Mouse (Mus musculus) liver, embryonic 13.5 days (tissue): ENCODE measurements around the gene Llgl2. TPM values are rescaled to one million over a fixed set of nuclear protein-coding genes. Genes with fewer than 3 reads are reported as not detected.

ENCODE experiments used
- ATAC-seq: fragments of 200-750 bp; cut with Nextera tagmentation; 2 replicates; pipeline ENCODE4 v1.8.0; 2017; ENCODE audit warnings: low read depth, mild to moderate bottlenecking, moderate number of reproducible peaks, moderate library complexity
- DNase-seq: peaks from one replicate; pipeline ENCODE4 v3.0.0; 2022
- H3K27ac ChIP-seq: fragments of 300-500 bp; sonication (generic); 2 replicates; pipeline ENCODE4 v1.5.1; 2015; ENCODE audit warnings: moderate library complexity, mild to moderate bottlenecking, inconsistent platforms
- H3K27me3 ChIP-seq: fragments of 300-500 bp; sonication (generic); 2 replicates; pipeline ENCODE4 v1.6.1; 2015; ENCODE audit warnings: mild to moderate bottlenecking, inconsistent platforms
- H3K36me3 ChIP-seq: fragments of 300-500 bp; sonication (generic); 2 replicates; pipeline ENCODE4 v1.6.1; 2015; ENCODE audit warnings: mild to moderate bottlenecking, inconsistent platforms
- H3K4me1 ChIP-seq: fragments of 300-500 bp; sonication (generic); replicated peaks from 2 replicates; pipeline ENCODE4 v1.6.1; 2015; ENCODE audit warnings: inconsistent platforms
- H3K4me2 ChIP-seq: fragments of 300-500 bp; sonication (generic); 2 replicates; pipeline ENCODE4 v1.6.1; 2015; ENCODE audit warnings: inconsistent platforms, mild to moderate bottlenecking, moderate library complexity
- H3K4me3 ChIP-seq: fragments of 300-500 bp; sonication (generic); replicated peaks from 2 replicates; pipeline ENCODE4 v1.5.1; 2015; ENCODE audit warnings: mild to moderate bottlenecking, inconsistent platforms
- H3K9ac ChIP-seq: fragments of 300-500 bp; sonication (generic); 2 replicates; pipeline ENCODE4 v1.6.1; 2015; ENCODE audit warnings: mild to moderate bottlenecking, inconsistent platforms
- H3K9me3 ChIP-seq: fragments of 300-500 bp; sonication (generic); replicated peaks from 2 replicates; pipeline ENCODE4 v1.6.1; 2016; ENCODE audit warnings: inconsistent platforms
- WGBS: fragments of 180-500 bp; shearing (Covaris S2); methylation state at CpG from one replicate; pipeline ENCODE4 v1.1.7; 2015; ENCODE audit not compliant: insufficient replicate concordance; 5-methylcytosine and 5-hydroxymethylcytosine counted together
- polyA plus RNA-seq: library from polyadenylated mRNA; unstranded; fragments of >200 nt; fragmentation: Nextera tagmentation; extraction: Ambion mirVana; gene quantifications from 2 replicates; pipeline ENCODE4 v1.2.1, GENCODE M21; 2015

The Llgl2 gene
- polyA plus RNA-seq, 1 experiment from 2014 or later = 9.8 TPM

DNA sequence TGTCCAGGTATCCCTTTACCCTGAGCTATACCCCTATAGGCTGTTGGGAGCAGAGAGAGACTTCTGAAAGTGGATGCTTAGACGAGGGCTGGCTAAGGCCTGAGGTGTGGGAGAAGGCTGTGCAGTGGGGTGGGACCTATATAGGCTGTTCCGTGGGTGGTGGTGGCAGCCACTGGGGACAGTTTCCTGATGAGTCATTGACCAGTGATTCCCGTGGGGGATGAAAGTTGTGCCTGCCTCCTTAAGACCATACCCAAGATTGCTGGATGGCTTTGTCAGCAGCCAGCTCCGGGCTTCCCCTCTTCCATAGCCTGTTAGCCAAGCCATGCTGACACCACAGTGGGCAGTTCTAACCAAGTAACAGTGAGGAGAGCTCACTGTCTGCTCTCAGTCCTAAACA is 2.8 kb upstream of the Llgl2 start:
- Histone ChIP-seq H3K27me3 (no peaks in the 10 kb centered on the region; the same call in 1 of the 2 replicates), H3K4me1 (peaks cover 31% of the 10 kb centered on the region), H3K36me3 (peaks cover 55% of the 10 kb centered on the region), H3K9me3 (no peaks in the 10 kb centered on the region), H3K4me2 (no peak overlapping the region), H3K4me3 (no peak overlapping the region), H3K27ac (no peak overlapping the region), H3K9ac (no peak overlapping the region; the same call in 1 of the 2 replicates)
- 66% methylated on average over 4 of the region's 4 CpGs for WGBS
- DNase-seq = no peak
- ATAC-seq = no peak

DNA sequence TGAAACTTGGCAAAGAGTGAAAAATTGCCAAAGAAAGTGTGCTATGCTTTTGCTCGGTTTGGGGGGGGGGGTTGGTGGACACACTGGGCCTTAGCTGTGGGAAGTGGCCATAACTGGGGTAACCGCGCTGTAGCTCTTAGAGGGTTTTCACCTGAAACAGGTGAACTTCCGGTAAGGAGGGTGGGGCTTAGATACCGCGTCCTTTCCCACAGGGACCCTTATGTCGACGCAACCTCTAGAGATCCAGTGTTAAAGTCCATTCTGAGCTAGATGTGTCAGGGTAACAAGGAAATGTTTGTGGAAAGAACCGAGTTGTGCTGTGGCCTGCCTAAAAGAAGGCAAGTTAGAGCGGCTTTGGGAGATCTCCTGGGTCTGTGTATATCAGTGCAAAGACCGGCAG is 964 bp downstream of the Llgl2 start:
- Histone ChIP-seq H3K4me2 (peak overlapping the region; percentile 91), H3K4me1 (peaks cover 59% of the 10 kb centered on the region), H3K36me3 (peaks cover 29% of the 10 kb centered on the region), H3K27ac (no peak overlapping the region; the same call in 1 of the 2 replicates), H3K4me3 (peak overlapping the region; percentile 83), H3K27me3 (no peaks in the 10 kb centered on the region; the same call in 1 of the 2 replicates), H3K9ac (peak overlapping the region; percentile 88), H3K9me3 (no peaks in the 10 kb centered on the region)
- DNase-seq (no peak), ATAC-seq (no peak)
- WGBS = 19% methylated on average over 11 of the region's 11 CpGs

DNA sequence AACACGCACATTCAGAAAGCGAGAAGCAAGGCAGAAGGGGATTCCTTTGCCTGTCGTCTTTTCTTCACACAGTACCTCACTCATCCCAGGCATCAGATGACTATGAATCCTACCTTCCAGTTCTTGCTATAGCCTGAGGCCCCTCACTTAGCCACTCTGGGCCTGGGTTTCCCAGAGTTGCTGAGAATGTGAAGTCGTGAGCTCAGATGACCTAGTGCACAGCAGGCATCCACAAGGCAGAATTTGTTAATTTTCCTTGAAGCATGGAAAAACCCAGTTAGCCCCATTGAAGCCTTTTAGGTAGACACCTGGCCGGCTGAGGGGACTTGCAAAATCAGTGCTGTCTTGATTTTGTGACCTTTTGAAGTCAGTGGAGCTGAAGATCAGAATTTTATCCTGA is 2.6 kb downstream of the Llgl2 start:
- H3K36me3 ChIP-seq = peaks cover 12% of the 10 kb centered on the region
- H3K4me2 ChIP-seq = no peak overlapping the region
- H3K27me3 ChIP-seq = no peaks in the 10 kb centered on the region; the same call in 1 of the 2 replicates
- WGBS = 66% methylated on average over 5 of the region's 5 CpGs
- H3K9me3 ChIP-seq = no peaks in the 10 kb centered on the region
- H3K4me1 ChIP-seq = peaks cover 75% of the 10 kb centered on the region
- DNase-seq = no peak
- H3K9ac ChIP-seq = no peak overlapping the region
- no peak overlapping the region for H3K4me3 ChIP-seq
- ATAC-seq = no peak
- H3K27ac ChIP-seq = no peak overlapping the region

DNA sequence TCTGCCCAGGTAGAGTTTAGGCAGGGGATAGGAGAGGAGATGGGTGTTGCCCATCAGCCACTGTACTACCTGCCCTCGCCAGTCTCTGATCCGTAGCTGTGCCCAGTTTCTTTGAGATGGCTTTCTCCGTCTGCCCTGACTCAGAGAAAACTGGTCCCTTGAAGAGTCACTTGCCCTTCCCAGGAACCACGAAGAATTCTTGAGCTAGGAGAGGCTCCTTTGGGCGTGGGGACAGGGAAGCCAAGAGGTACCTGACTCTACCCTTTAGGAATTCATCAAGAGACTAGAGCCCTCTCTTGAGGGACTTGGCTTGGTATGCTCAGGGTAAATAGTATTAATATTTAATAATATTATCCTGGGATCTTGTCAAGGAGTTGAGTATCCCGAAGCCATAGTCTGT is 3.8 kb downstream of the Llgl2 start:
- Histone ChIP-seq H3K27ac (no peak overlapping the region), H3K4me1 (peaks cover 87% of the 10 kb centered on the region), H3K36me3 (peaks cover 2% of the 10 kb centered on the region; the same call in 1 of the 2 replicates), H3K27me3 (no peaks in the 10 kb centered on the region; the same call in 1 of the 2 replicates), H3K9me3 (no peaks in the 10 kb centered on the region), H3K9ac (no peak overlapping the region; the same call in 1 of the 2 replicates), H3K4me3 (no peak overlapping the region), H3K4me2 (no peak overlapping the region)
- WGBS = 71% methylated on average over 6 of the region's 6 CpGs
- DNase-seq (no peak), ATAC-seq (no peak)

DNA sequence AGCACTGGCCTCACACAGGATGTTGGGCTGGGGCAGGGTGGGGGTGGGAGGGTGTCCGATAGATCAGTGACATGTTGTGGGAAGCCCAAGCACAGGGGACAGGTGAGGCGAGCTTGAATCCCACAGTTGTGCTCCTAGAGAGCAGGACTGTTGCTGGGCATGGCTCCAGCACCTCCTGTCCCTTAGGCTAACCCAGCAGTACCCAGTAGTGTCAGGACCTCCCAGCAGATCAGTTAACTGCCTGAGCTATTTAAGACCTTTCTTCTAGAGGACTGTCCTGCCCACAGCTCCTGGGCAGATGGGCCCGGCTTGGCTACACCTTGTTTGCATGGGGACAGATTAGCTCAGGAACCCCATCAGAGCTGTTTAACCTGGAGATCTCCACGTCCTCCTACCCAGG is 5.2 kb downstream of the Llgl2 start:
- Histone ChIP-seq H3K36me3 (no peaks in the 10 kb centered on the region), H3K4me1 (peaks cover 93% of the 10 kb centered on the region), H3K4me2 (no peak overlapping the region), H3K27ac (peak overlapping the region; percentile 25; the same call in 1 of the 2 replicates), H3K9ac (no peak overlapping the region), H3K4me3 (no peak overlapping the region), H3K27me3 (no peaks in the 10 kb centered on the region; the same call in 1 of the 2 replicates), H3K9me3 (no peaks in the 10 kb centered on the region)
- ATAC-seq (no peak), DNase-seq (no peak)
- 49% methylated on average over 4 of the region's 4 CpGs for WGBS

DNA sequence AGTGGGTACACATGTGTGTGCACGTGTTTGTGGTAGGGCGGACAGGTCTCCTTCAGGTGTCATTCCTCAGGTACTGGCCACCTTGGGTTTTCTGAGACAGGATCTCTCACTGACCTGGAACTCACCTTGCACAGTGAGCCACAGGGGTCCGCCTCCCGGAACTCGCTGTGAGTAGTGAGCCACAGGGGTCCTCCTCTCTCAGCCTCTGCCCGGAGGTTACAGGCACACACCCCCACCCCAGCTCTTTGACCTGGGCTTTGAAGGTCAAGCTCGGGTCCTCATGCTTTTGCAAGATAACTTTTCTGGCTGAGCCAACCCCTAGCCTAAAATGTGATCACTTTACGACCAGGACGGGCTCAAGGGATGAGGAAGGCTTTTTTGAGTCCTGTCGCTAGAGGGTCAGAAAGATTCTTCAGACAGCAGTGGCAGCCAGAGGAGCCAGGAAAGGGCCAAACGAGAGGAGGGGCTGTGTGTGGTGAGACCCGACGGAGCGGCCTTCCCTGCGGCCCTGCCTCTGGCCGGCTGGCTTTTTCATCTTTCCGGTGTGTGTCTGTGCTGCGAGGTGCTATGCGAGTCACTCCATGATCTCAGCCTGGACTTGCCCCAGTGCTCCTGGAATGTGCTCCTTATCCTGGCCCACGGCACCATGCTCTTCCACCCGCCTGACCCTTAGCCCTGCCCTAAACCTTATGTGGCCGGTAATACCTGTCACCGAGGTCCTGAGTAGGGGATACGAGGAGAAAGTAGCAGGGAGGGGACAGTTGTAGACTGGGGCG is 6.9 kb downstream of the Llgl2 start:
- 38% methylated on average over 25 of the region's 25 CpGs for WGBS
- no peaks in the 10 kb centered on the region for H3K9me3 ChIP-seq
- H3K36me3 ChIP-seq = no peaks in the 10 kb centered on the region; the same call in 1 of the 2 replicates
- no peak for DNase-seq
- peak overlapping the region; percentile 55 for H3K4me2 ChIP-seq
- H3K9ac ChIP-seq = peak overlapping the region; percentile 53
- peaks cover 87% of the 10 kb centered on the region for H3K4me1 ChIP-seq
- no peak for ATAC-seq
- peak overlapping the region; percentile 28 for H3K4me3 ChIP-seq
- no peaks in the 10 kb centered on the region; the same call in 1 of the 2 replicates for H3K27me3 ChIP-seq
- H3K27ac ChIP-seq = peak overlapping the region; percentile 80

DNA sequence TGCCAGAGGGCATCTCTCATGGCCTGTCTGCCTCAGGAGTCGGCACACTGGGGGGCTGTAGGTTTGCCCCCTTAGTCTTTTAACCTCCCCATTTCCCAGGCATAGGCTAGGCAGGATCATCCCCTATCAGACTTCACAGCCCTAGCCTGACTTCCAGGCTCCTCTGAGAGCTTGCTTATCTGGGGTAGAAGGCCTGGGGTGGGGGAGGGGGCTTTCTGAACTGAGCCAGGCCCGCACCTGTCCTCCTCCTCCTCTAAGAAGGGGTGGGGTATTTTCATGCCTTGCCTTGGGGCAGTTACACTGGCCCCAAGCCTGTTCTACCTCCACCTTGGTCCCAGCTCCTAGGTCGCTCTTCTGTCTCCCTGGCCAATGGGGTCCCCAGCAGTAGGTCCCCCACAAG is 7.7 kb downstream of the Llgl2 start:
- H3K36me3 ChIP-seq = no peaks in the 10 kb centered on the region; the same call in 1 of the 2 replicates
- WGBS = 15% methylated on average over 3 of the region's 3 CpGs
- H3K4me3 ChIP-seq = peak overlapping the region; percentile 28
- peak overlapping the region; percentile 53 for H3K9ac ChIP-seq
- DNase-seq (no peak), ATAC-seq (peak; percentile 73)
- no peaks in the 10 kb centered on the region for H3K9me3 ChIP-seq
- H3K27me3 ChIP-seq = no peaks in the 10 kb centered on the region
- H3K4me1 ChIP-seq = peaks cover 81% of the 10 kb centered on the region
- H3K4me2 ChIP-seq = peak overlapping the region; percentile 55
- H3K27ac ChIP-seq = peak overlapping the region; percentile 80

DNA sequence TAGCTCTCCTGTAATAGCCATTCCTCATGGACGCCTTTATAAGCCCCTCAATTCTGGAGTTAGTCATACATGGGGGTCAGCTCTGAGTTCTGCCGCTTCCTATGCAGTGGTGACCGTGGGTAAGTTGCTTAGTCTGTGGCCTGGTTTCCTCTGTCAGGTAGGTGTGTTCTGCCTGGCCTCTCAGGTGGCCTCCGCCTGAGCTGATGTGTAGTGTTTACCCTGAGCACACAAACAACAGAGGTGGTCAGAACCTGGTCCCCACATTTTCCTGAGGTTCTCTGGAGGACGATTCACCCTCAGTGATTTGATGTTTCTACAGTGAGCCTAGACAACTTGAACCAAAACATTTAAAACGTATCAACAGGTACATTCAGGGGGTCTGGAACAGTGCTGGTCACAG is 8.2 kb downstream of the Llgl2 start:
- Histone ChIP-seq H3K27ac (peak overlapping the region; percentile 80), H3K36me3 (no peaks in the 10 kb centered on the region; the same call in 1 of the 2 replicates), H3K27me3 (no peaks in the 10 kb centered on the region), H3K9me3 (no peaks in the 10 kb centered on the region), H3K4me3 (peak overlapping the region; percentile 28; the same call in 1 of the 2 replicates), H3K9ac (peak overlapping the region; percentile 53), H3K4me2 (peak overlapping the region; percentile 55), H3K4me1 (peaks cover 81% of the 10 kb centered on the region)
- no peak for DNase-seq
- 63% methylated on average over 6 of the region's 6 CpGs for WGBS
- ATAC-seq = 0 out of 2 replicates have a peak, but pooled peaks have one; percentile 30

DNA sequence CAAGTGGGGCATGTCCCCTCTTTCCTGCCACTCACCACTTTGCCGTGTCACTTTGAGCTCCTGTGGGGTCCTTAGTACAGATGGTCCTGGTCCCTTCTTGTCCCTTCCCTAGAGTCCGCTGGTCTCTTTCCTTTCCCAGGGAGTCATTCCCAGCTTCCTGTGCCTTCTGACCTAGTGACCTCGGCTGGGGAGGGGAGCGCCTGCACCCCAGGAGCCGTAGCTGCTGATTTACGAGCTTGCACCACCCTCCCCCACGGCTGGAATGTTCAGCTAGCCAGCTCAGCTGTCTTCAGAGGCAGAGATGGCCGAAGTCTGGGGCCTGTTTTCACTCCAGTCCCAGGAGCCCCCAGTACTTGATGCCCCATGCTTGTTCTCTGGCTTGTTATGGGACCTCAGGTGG is 8.7 kb downstream of the Llgl2 start:
- peak overlapping the region; percentile 55 for H3K4me2 ChIP-seq
- no peaks in the 10 kb centered on the region for H3K9me3 ChIP-seq
- no peaks in the 10 kb centered on the region; the same call in 1 of the 2 replicates for H3K36me3 ChIP-seq
- peak overlapping the region; percentile 53 for H3K9ac ChIP-seq
- peak; percentile 40; the same call in 1 of the 2 replicates for ATAC-seq
- H3K27me3 ChIP-seq = no peaks in the 10 kb centered on the region
- H3K4me1 ChIP-seq = peaks cover 78% of the 10 kb centered on the region
- peak overlapping the region; percentile 80 for H3K27ac ChIP-seq
- no peak for DNase-seq
- 0 out of 2 replicates have a peak overlapping the region, but pooled peaks have one; percentile 28 for H3K4me3 ChIP-seq
- WGBS = 48% methylated on average over 8 of the region's 8 CpGs

DNA sequence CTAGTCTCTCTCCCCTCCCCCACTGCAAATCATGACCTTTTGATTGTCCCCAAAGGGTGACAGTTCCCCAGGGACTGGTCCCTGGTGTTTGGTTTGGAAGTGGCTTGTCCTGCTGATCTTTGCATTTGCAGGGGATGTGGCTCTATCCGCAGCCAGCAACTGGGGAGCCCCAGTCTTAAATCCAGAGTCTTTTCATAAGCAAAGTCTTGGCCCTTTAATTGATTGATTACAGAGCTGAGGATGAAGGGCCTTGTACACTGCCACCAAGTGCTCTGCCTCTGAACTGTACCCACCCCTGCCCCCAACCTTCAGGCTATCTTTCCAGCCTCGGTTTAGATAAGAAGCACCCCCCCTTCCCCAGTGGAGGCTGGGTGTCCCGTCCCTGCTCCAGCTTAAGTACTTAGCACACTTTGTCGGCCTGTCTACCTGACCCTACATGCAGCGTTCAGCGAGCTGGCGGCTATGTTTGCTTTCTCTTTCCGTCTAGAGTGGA is 9.2 kb downstream of the Llgl2 start:
- Histone ChIP-seq H3K4me2 (peak overlapping the region; percentile 55), H3K4me1 (peaks cover 80% of the 10 kb centered on the region), H3K36me3 (no peaks in the 10 kb centered on the region; the same call in 1 of the 2 replicates), H3K27me3 (no peaks in the 10 kb centered on the region), H3K9ac (0 out of 2 replicates have a peak overlapping the region, but pooled peaks have one; percentile 41), H3K27ac (peak overlapping the region; percentile 80), H3K9me3 (no peaks in the 10 kb centered on the region), H3K4me3 (no peak overlapping the region)
- DNase-seq = no peak
- WGBS = 24% methylated on average over 8 of the region's 8 CpGs
- ATAC-seq = peak; percentile 44

DNA sequence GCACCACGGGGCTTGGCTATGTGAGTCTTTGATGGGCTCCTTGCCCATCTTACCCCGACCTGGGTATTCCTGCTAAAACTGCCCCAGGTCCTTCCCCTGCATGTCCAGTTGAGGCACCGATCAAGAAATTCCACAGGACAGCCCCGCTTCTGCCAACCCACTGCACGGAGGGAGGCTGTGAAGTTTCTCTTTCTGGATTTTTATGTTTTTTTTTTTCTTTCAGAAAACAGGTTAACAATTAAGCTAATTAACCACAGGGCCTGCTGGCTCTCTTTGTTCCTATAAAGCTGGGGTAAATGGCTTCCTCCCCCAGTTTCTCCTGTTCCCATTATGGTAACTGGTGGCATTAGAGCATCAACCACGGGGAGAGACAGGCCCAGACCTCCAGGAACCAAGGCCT is 10.2 kb downstream of the Llgl2 start:
- peak overlapping the region; percentile 47; the same call in 1 of the 2 replicates for H3K9ac ChIP-seq

More for the DNA sequence above, 10.2 kb downstream of the Llgl2 start:
- WGBS = 72% methylated on average over 6 of the region's 6 CpGs
- no peak overlapping the region for H3K4me2 ChIP-seq
- no peaks in the 10 kb centered on the region for H3K27me3 ChIP-seq
- H3K36me3 ChIP-seq = no peaks in the 10 kb centered on the region; the same call in 1 of the 2 replicates
- no peaks in the 10 kb centered on the region for H3K9me3 ChIP-seq
- ATAC-seq (no peak), DNase-seq (no peak)
- H3K4me1 ChIP-seq = peaks cover 82% of the 10 kb centered on the region
- H3K27ac ChIP-seq = peak overlapping the region; percentile 80; the same call in 1 of the 2 replicates
- no peak overlapping the region for H3K4me3 ChIP-seq
